Mouse (Mus musculus): ENCODE measurements around the gene Hsd17b1.
"Not testable (repeated sequence)": the region's sequence is repeated elsewhere in the genome, so short reads cannot be mapped to it uniquely, and the experiment has no call there.

DNA sequence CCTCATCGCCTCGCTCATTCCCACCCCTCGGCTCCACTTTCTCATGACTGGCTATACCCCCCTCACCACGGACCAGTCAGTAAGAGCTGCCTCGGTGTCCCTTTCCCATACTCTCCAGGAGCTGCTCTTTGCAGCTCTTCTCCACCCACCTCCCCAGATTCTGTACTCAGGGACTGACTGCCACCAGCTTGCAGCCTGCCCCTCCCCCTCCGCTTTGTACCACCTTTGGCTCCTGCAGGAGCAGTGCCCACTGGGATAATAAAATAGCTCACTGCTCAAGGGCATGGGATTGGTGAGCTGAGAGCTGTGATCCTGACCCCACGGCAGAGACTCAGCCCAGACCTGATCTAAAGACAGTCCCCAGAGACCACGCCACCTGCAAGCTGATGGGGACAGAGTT, 46.3 kb downstream of the Hsd17b1 start:
- TF ChIP-seq ZC3H11A (IDR thresholded peaks at IDR 0.05; ENCODE audit: borderline replicate concordance, low read depth, low read length); MAFK (IDR thresholded peaks at IDR 0.05; ENCODE audit: insufficient read depth, low read depth, low read length): not testable (repeated sequence)

Data from ES-E14 (cell line).